Mouse (Mus musculus) heart, embryonic 13.5 days (tissue): ENCODE measurements around the gene Tmem116. TPM values are rescaled to one million over a fixed set of nuclear protein-coding genes. Genes with fewer than 3 reads are reported as not detected.
"Not testable (repeated sequence)": the region's sequence is repeated elsewhere in the genome, so short reads cannot be mapped to it uniquely, and the experiment has no call there.

Experiments used
- ATAC-seq: fragments of 200-750 bp; cut with Nextera tagmentation; 2 replicates; pipeline ENCODE4 v1.8.0; 2017; ENCODE audit warnings: moderate TSS enrichment; ENCODE audit not compliant: insufficient number of reproducible peaks, low FRiP score, low TSS enrichment; ENCODE audit errors: extremely low read depth
- H3K27ac ChIP-seq: fragments of 300-500 bp; sonication (generic); replicated peaks from 2 replicates; pipeline ENCODE4 v1.5.1; 2015; ENCODE audit warnings: moderate library complexity, mild to moderate bottlenecking, inconsistent platforms
- H3K27me3 ChIP-seq: fragments of 300-500 bp; sonication (generic); replicated peaks from 2 replicates; pipeline ENCODE4 v1.6.1; 2015; ENCODE audit warnings: mild to moderate bottlenecking, inconsistent platforms
- H3K36me3 ChIP-seq: fragments of 300-500 bp; sonication (generic); 2 replicates; pipeline ENCODE4 v1.6.1; 2015; ENCODE audit warnings: mild to moderate bottlenecking, inconsistent platforms
- H3K4me1 ChIP-seq: fragments of 300-500 bp; sonication (generic); 2 replicates; pipeline ENCODE4 v1.6.1; 2015; ENCODE audit warnings: inconsistent platforms
- H3K4me2 ChIP-seq: fragments of 300-500 bp; sonication (generic); 2 replicates; pipeline ENCODE4 v1.6.1; 2015; ENCODE audit warnings: inconsistent platforms, mild to moderate bottlenecking, moderate library complexity
- H3K4me3 ChIP-seq: fragments of 300-500 bp; sonication (generic); 2 replicates; pipeline ENCODE4 v1.5.1; 2015; ENCODE audit warnings: moderate library complexity, mild to moderate bottlenecking, inconsistent platforms
- H3K9ac ChIP-seq: fragments of 300-500 bp; sonication (generic); 2 replicates; pipeline ENCODE4 v1.6.1; 2015; ENCODE audit warnings: inconsistent platforms, mild to moderate bottlenecking, moderate library complexity
- H3K9me3 ChIP-seq: fragments of 300-500 bp; sonication (generic); 2 replicates; pipeline ENCODE4 v1.6.1; 2016; ENCODE audit warnings: inconsistent platforms
- WGBS: fragments of 180-500 bp; shearing (Covaris S2); methylation state at CpG from one replicate; pipeline ENCODE4 v1.1.7; 2015; ENCODE audit warnings: mixed read lengths; 5-methylcytosine and 5-hydroxymethylcytosine counted together
- polyA plus RNA-seq: library from polyadenylated mRNA; unstranded; fragments of >200 nt; fragmentation: Nextera tagmentation; extraction: Ambion mirVana; gene quantifications from 2 replicates; pipeline ENCODE4 v1.2.1, GENCODE M21; 2015

Gene Tmem116
- polyA plus RNA-seq, 1 experiment from 2014 or later, result 3.9 TPM

- no peak for ATAC-seq
- Histone ChIP-seq H3K4me2 (no peak overlapping the region), H3K27me3 (no peaks in the 10 kb centered on the region), H3K4me1 (peaks cover 19% of the 10 kb centered on the region), H3K9me3 (no peaks in the 10 kb centered on the region), H3K9ac (no peak overlapping the region), H3K4me3 (no peak overlapping the region), H3K36me3 (no peaks in the 10 kb centered on the region), H3K27ac (no peak overlapping the region)
- 70% methylated on average over 5 of the region's 5 CpGs for WGBS
Observed at GRCm38 (mm10) chr5:121462967-121463366, 11.3 kb downstream of the Tmem116 start.

- no peak for ATAC-seq
- no peak overlapping the region for H3K27ac ChIP-seq
- H3K4me1 ChIP-seq, result peaks cover 19% of the 10 kb centered on the region
- H3K9me3 ChIP-seq, result no peaks in the 10 kb centered on the region
- no peak overlapping the region for H3K9ac ChIP-seq
- H3K36me3 ChIP-seq, result no peaks in the 10 kb centered on the region
- no peak overlapping the region for H3K4me3 ChIP-seq
- WGBS, result 59% methylated on average over 5 of the region's 5 CpGs
- no peak overlapping the region for H3K4me2 ChIP-seq
- H3K27me3 ChIP-seq, result no peaks in the 10 kb centered on the region
Observed at GRCm38 (mm10) chr5:121463601-121464250, 12.0 kb downstream of the Tmem116 start.

- Histone ChIP-seq H3K9ac (no peak overlapping the region), H3K4me3 (no peak overlapping the region), H3K27me3 (no peaks in the 10 kb centered on the region), H3K36me3 (no peaks in the 10 kb centered on the region), H3K9me3 (no peaks in the 10 kb centered on the region), H3K27ac (no peak overlapping the region), H3K4me1 (peaks cover 3% of the 10 kb centered on the region; the same call in 1 of the 2 replicates), H3K4me2 (no peak overlapping the region)
- ATAC-seq, result no peak
- 26% methylated on average over 3 of the region's 3 CpGs for WGBS
Observed at GRCm38 (mm10) chr5:121469566-121469965, 17.9 kb downstream of the Tmem116 start.

- ATAC-seq, result no peak
- Histone ChIP-seq H3K4me1 (peaks cover 3% of the 10 kb centered on the region; the same call in 1 of the 2 replicates), H3K4me2 (no peak overlapping the region), H3K27ac (no peak overlapping the region), H3K9me3 (no peaks in the 10 kb centered on the region), H3K9ac (no peak overlapping the region), H3K36me3 (no peaks in the 10 kb centered on the region), H3K4me3 (no peak overlapping the region), H3K27me3 (no peaks in the 10 kb centered on the region)
- WGBS, result 78% methylated on average over 2 of the region's 2 CpGs
Observed at GRCm38 (mm10) chr5:121472411-121472810, 20.7 kb downstream of the Tmem116 start.

- no peak for ATAC-seq
- 68% methylated on average over 7 of the region's 7 CpGs for WGBS
- Histone ChIP-seq H3K27ac (no peak overlapping the region), H3K4me3 (no peak overlapping the region), H3K27me3 (no peaks in the 10 kb centered on the region), H3K4me2 (no peak overlapping the region), H3K9me3 (no peaks in the 10 kb centered on the region), H3K9ac (no peak overlapping the region), H3K36me3 (no peaks in the 10 kb centered on the region), H3K4me1 (peaks cover 3% of the 10 kb centered on the region; the same call in 1 of the 2 replicates)
Observed at GRCm38 (mm10) chr5:121474610-121475009, 22.9 kb downstream of the Tmem116 start.

- Histone ChIP-seq H3K36me3 (no peaks in the 10 kb centered on the region), H3K9ac (no peak overlapping the region), H3K4me1 (no peaks in the 10 kb centered on the region), H3K27ac (no peak overlapping the region), H3K9me3 (no peaks in the 10 kb centered on the region), H3K27me3 (no peaks in the 10 kb centered on the region), H3K4me2 (no peak overlapping the region), H3K4me3 (no peak overlapping the region)
- 74% methylated on average over 1 of the region's 1 CpGs for WGBS
- ATAC-seq, result no peak
Observed at GRCm38 (mm10) chr5:121476040-121476439, 24.3 kb downstream of the Tmem116 start.

GRCm38 (mm10) chr5:121477680-121478079 is 26.0 kb downstream of the Tmem116 start:
- Histone ChIP-seq H3K9me3 (no peaks in the 10 kb centered on the region), H3K9ac (no peak overlapping the region), H3K27ac (no peak overlapping the region), H3K27me3 (no peaks in the 10 kb centered on the region), H3K36me3 (no peaks in the 10 kb centered on the region), H3K4me3 (no peak overlapping the region), H3K4me1 (no peaks in the 10 kb centered on the region), H3K4me2 (no peak overlapping the region)
- ATAC-seq, result no peak
- WGBS, result 29% methylated on average over 3 of the region's 3 CpGs

GRCm38 (mm10) chr5:121484801-121485200 is 33.1 kb downstream of the Tmem116 start:
- H3K27me3 ChIP-seq, result no peaks in the 10 kb centered on the region
- no peak overlapping the region for H3K4me2 ChIP-seq
- no peak for ATAC-seq
- no peaks in the 10 kb centered on the region for H3K9me3 ChIP-seq
- H3K4me3 ChIP-seq, result no peak overlapping the region
- H3K9ac ChIP-seq, result no peak overlapping the region
- 72% methylated on average over 5 of the region's 5 CpGs for WGBS
- no peaks in the 10 kb centered on the region for H3K36me3 ChIP-seq
- H3K4me1 ChIP-seq, result no peaks in the 10 kb centered on the region
- no peak overlapping the region for H3K27ac ChIP-seq

GRCm38 (mm10) chr5:121493305-121493704 is 41.6 kb downstream of the Tmem116 start:
- Histone ChIP-seq H3K9me3 (no peaks in the 10 kb centered on the region), H3K9ac (no peak overlapping the region), H3K27me3 (0 out of 2 replicates have a peak, but pooled peaks cover 7% of the 10 kb centered on the region), H3K27ac (no peak overlapping the region), H3K36me3 (no peaks in the 10 kb centered on the region), H3K4me1 (no peaks in the 10 kb centered on the region), H3K4me2 (no peak overlapping the region), H3K4me3 (no peak overlapping the region)
- ATAC-seq, result no peak
- WGBS, result 66% methylated on average over 8 of the region's 8 CpGs

GRCm38 (mm10) chr5:121500719-121501118 is 49.0 kb downstream of the Tmem116 start:
- Histone ChIP-seq H3K9ac (no peak overlapping the region), H3K27me3 (0 out of 2 replicates have a peak, but pooled peaks cover 4% of the 10 kb centered on the region), H3K36me3 (no peaks in the 10 kb centered on the region), H3K9me3 (no peaks in the 10 kb centered on the region), H3K4me3 (no peak overlapping the region), H3K4me1 (no peaks in the 10 kb centered on the region), H3K27ac (no peak overlapping the region), H3K4me2 (no peak overlapping the region)
- no peak for ATAC-seq
- 68% methylated on average over 7 of the region's 7 CpGs for WGBS

- not testable (repeated sequence) for H3K9me3 ChIP-seq, H3K4me1 ChIP-seq, H3K36me3 ChIP-seq, H3K27me3 ChIP-seq, H3K4me3 ChIP-seq, H3K4me2 ChIP-seq, H3K9ac ChIP-seq, H3K27ac ChIP-seq, ATAC-seq
- 64% methylated on average over 11 of the region's 17 CpGs for WGBS
Observed at GRCm38 (mm10) chr5:121501424-121501996, 49.8 kb downstream of the Tmem116 start.

GRCm38 (mm10) chr5:121503231-121503630 is 51.5 kb downstream of the Tmem116 start, which contains the start of gene Adam1b:
Gene Adam1b (minus strand): TSS chr5:121503435.
- Histone ChIP-seq H3K4me3 (no peak within 1 kb of the TSS), H3K9me3 (no peaks in the 10 kb centered on the region), H3K4me2 (no peak within 1 kb of the TSS), H3K36me3 (no peaks in the 10 kb centered on the region), H3K9ac (no peak within 1 kb of the TSS), H3K27ac (no peak within 1 kb of the TSS), H3K4me1 (peaks cover 6% of the 10 kb centered on the region; the same call in 1 of the 2 replicates), H3K27me3 (0 out of 2 replicates have a peak, but pooled peaks cover 4% of the 10 kb centered on the region)
- ATAC-seq, result no peak
- 82% methylated on average over 3 of the region's 3 CpGs for WGBS
